Mouse (Mus musculus): Measurements from ENCODE around the gene B3gntl1. TPM values are rescaled to one million over a fixed set of nuclear protein-coding genes. Genes with fewer than 3 reads are reported as not detected.
A peak's percentile ranks its signal among the peaks of the same experiment; 100 is the strongest.

B3gntl1 gene
- polyA plus RNA-seq, 1 experiment from 2014 or later: 6.2 TPM

DNA sequence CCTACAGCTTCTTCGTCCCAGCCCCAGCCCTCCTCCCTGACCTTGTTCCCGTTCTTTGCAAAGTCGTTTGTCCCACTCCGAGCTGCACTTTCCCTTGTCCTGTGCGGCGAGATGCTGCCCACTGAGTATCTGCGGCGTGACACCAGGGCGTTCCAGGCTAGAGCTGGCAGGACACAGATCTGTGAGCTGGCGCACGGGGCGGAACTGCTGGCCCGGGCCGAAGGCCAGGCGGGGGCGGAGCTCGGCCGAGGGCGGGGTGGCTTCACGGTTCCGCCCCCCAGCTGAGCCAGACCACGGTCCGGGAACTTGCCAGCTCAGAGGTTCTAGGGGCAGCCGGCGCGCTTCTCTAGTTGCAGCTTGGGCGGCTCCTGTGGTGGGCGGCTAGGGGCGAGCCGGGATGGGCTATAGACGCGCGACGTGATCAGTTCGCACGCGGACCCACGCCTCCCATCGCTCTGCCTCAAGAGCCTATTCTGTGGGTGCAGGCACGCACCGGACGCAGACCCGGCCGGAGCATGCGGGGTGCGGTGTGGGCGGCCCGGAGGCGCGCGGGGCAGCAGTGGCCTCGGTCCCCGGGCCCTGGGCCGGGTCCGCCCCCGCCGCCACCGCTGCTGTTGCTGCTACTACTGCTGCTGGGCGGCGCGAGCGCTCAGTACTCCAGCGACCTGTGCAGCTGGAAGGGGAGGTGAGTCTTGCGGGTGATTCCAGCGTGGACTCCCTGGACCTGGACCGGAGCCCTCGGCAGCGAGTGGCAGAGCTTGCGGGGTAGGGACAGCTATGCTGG lies 29.4 kb upstream of the B3gntl1 start:
- peaks cover 46% of the 10 kb centered on the region for H3K27me3 ChIP-seq
- H3K4me3 ChIP-seq (replicated peaks): peak overlapping the region; percentile 72
- no peaks in the 10 kb centered on the region for H3K9me3 ChIP-seq
- ATAC-seq: peak; percentile 84
- H3K9ac ChIP-seq (replicated peaks): peak overlapping the region; percentile 76
- H3K4me1 ChIP-seq (replicated peaks): peaks cover 21% of the 10 kb centered on the region
- H3K36me3 ChIP-seq: no peaks in the 10 kb centered on the region
- no peak overlapping the region for H3K27ac ChIP-seq
- WGBS: under 1% methylated on average over 69 of the region's 69 CpGs
- H3K4me2 ChIP-seq (replicated peaks): peak overlapping the region; percentile 99

DNA sequence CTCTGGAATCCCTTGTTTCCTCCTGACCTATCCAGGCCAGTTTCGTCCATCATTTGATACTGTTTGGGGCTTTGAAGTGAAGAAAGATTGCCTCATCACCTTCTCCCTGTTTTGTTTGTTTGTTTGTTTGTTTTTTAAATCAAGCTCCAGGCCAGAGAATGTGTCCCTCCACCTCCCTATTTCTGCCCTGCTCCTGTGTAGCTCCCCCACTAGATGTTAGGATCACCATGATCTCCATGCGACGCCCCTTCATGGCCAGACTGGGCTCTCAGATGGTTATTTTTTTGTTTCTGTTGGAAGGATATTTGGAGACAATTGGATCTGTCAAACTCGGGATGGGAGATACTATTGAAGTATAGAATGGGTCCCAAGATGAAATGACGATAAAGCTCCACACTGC lies 28.3 kb upstream of the B3gntl1 start, which contains the start of gene Metrnl:
Gene Metrnl (plus strand): TSS at position 301 of the 400 bp plus-strand sequence.
- H3K27ac ChIP-seq: no peak within 1 kb of the TSS
- peak within 1 kb of the TSS; percentile 72 for H3K4me3 ChIP-seq (replicated peaks)
- H3K9me3 ChIP-seq: no peaks in the 10 kb centered on the region
- WGBS: 88% methylated on average over 5 of the region's 5 CpGs
- no peak for ATAC-seq
- H3K36me3 ChIP-seq: no peaks in the 10 kb centered on the region
- H3K27me3 ChIP-seq: peaks cover 46% of the 10 kb centered on the region
- H3K9ac ChIP-seq (replicated peaks): peak within 1 kb of the TSS; percentile 76
- H3K4me1 ChIP-seq (replicated peaks): peaks cover 21% of the 10 kb centered on the region
- H3K4me2 ChIP-seq (replicated peaks): peak within 1 kb of the TSS; percentile 99

DNA sequence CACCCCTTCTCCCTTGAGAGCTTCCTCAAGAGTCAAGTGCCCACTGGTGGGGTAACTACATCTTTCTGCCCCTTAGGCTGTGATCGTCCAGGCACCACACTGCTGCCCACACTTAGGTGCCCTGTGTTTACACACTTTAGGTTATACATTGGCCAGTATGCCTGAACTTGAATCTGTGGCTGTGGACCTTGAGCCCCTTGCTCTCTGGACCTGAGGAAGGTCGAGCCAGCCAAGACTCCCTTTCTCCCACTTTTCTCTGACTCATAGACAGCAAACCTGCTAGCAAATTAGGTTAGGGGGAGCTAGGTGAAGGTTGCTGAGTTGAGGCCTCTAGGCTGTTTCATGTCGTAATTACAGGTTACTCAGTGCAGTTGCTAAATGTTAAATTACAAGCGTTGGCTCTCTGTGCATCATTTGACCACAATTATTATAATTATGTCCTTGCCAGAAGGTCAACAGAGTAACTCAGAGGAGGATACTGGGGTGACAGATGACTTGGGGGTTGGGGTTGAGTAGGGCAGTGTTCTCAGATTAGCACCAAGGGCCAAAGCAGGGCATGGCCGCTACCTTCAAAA lies 25.5 kb upstream of the B3gntl1 start:
- no peaks in the 10 kb centered on the region for H3K9me3 ChIP-seq
- no peak overlapping the region for H3K9ac ChIP-seq (replicated peaks)
- peaks cover 30% of the 10 kb centered on the region for H3K27me3 ChIP-seq
- H3K4me2 ChIP-seq (replicated peaks): no peak overlapping the region
- H3K4me3 ChIP-seq (replicated peaks): no peak overlapping the region
- no peak overlapping the region for H3K27ac ChIP-seq
- H3K4me1 ChIP-seq (replicated peaks): peaks cover 16% of the 10 kb centered on the region
- ATAC-seq: no peak
- no peaks in the 10 kb centered on the region for H3K36me3 ChIP-seq
- 86% methylated on average over 5 of the region's 5 CpGs for WGBS

DNA sequence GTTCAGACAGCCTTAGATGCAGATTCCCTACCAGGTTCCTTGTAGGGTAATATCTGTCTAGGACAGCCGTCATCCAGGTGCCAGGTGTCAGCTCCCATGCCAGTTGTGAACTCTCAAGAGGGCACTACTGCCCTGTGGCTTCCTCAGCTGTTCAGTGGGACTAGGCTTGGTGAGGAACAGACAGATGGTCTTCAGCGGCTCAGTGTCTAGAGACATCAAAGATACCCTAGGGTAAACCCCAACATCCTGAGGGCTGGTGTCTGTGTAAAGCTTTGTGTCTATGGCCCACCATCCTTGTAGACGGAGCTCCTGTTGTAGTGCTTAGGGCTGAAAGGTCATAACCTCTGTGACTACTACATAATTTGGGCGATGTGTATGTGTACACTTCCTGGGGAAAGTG lies 24.3 kb upstream of the B3gntl1 start:
- H3K4me3 ChIP-seq (replicated peaks): no peak overlapping the region
- peaks cover 18% of the 10 kb centered on the region for H3K27me3 ChIP-seq
- 0 out of 2 replicates have a peak, but pooled peaks cover 7% of the 10 kb centered on the region for H3K4me1 ChIP-seq (replicated peaks)
- no peak for ATAC-seq
- no peak overlapping the region for H3K27ac ChIP-seq
- H3K36me3 ChIP-seq: no peaks in the 10 kb centered on the region
- 91% methylated on average over 4 of the region's 4 CpGs for WGBS
- no peaks in the 10 kb centered on the region for H3K9me3 ChIP-seq
- no peak overlapping the region for H3K9ac ChIP-seq (replicated peaks)
- H3K4me2 ChIP-seq (replicated peaks): no peak overlapping the region

DNA sequence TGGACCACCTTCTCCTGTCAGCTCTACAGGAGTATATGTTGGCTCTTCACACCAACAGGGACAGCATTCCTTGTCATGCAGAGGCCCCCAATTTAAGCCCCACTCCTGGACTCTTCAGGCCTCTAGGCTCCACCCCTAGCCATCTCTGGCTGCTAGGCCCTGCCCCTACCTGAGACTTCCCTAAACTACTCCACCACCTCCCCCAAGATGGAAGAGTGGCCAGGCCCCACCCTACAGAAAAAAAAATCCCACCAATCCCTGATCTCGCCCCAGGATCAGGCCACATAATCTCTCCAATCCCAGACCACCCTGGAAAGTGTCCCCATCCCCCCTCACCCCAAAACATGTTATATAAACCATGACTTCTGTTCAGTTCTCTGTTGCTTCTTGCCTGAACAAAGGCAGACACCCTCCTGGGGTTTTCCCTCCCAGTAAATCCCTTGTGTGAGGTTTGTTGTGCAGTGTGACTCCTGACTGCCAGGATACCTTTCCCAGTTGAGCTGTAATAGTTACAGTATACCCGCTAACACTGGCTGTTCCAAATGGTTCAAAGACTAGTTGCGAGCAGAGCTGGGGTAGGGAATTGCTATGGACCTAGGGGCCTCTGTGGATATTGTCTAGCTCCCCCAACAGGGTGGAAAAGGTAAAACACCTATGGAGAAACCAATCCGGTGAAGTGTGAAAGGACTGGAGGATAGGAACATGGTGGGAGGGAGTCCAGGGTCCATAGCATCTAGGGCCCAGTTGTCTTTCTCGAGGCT lies 22.5 kb upstream of the B3gntl1 start:
- no peak overlapping the region for H3K4me3 ChIP-seq (replicated peaks)
- no peak overlapping the region for H3K9ac ChIP-seq (replicated peaks)
- H3K27ac ChIP-seq: no peak overlapping the region
- 0 out of 2 replicates have a peak, but pooled peaks cover under 1% of the 10 kb centered on the region for H3K27me3 ChIP-seq
- H3K4me2 ChIP-seq (replicated peaks): no peak overlapping the region
- no peaks in the 10 kb centered on the region for H3K36me3 ChIP-seq
- no peaks in the 10 kb centered on the region for H3K9me3 ChIP-seq
- WGBS: 86% methylated on average over 5 of the region's 5 CpGs
- no peaks in the 10 kb centered on the region for H3K4me1 ChIP-seq (replicated peaks)
- ATAC-seq: no peak

DNA sequence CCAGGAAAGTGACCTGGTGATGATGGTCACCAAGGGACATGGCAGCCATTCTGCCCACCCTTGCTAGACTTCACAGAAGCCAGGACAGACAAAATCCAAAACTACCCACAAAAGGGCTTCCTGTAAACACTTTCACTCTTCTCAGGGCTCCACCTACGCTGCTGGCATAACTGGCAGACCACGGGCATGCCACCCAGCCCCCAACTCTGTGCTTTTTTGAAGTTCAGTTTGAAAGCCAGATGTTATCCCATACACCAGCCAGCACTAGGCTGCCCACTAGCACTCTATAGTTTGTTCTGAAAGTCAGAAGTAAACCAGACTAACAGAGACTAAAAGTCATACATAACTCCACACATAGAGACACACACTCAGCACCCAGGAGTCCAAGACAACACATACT lies 15.1 kb upstream of the B3gntl1 start:
- Histone ChIP-seq H3K4me2 (replicated peaks) (no peak overlapping the region), H3K4me1 (replicated peaks) (no peaks in the 10 kb centered on the region), H3K27ac (no peak overlapping the region), H3K9me3 (no peaks in the 10 kb centered on the region), H3K27me3 (no peaks in the 10 kb centered on the region), H3K36me3 (no peaks in the 10 kb centered on the region), H3K4me3 (replicated peaks) (no peak overlapping the region), H3K9ac (replicated peaks) (no peak overlapping the region)
- no peak for ATAC-seq
- 90% methylated on average over 2 of the region's 2 CpGs for WGBS

DNA sequence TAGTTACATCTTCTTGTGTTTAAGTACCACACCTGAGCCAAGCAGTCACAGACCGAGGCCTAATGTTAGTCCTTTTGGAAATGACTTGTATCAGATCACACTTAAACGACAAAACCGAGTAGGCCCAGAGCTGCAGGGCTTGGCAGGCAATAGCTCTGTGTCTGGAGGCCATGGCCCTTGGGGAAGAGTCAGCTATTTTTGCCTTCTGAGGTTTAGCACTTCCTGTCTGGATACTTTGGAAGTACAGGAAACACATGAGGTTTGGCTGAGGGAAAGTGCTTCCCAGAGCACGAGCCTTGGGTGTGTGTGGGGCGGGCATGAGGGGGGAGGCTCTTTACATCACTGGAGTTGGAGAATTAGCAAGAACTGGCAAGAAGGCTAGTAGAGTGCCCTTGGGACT lies 13.7 kb upstream of the B3gntl1 start:
- Histone ChIP-seq H3K4me3 (replicated peaks) (no peak overlapping the region), H3K4me2 (replicated peaks) (no peak overlapping the region), H3K36me3 (no peaks in the 10 kb centered on the region), H3K27ac (no peak overlapping the region), H3K9me3 (no peaks in the 10 kb centered on the region), H3K27me3 (no peaks in the 10 kb centered on the region), H3K4me1 (replicated peaks) (no peaks in the 10 kb centered on the region), H3K9ac (replicated peaks) (no peak overlapping the region)
- ATAC-seq: no peak
- 87% methylated on average over 5 of the region's 5 CpGs for WGBS

DNA sequence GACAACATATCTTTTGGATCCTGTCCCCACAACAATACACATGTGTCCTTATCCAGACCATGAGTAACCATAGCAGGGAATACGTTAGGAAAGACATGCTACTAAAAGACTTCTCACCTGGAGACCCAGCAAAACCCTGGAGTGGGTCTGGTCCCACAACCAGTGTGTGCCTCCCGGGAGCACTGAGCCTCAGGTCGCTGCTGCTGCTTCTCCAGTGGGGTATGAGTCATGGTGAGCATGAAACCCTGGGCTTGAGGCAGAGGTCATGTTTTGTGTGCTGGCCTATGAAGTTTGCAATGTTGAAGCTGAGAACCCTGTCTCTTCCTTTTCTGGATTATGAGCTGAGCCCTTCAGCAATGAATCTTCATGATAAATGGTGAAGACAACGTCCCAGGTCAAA lies 13.1 kb upstream of the B3gntl1 start:
- Histone ChIP-seq H3K4me3 (replicated peaks) (no peak overlapping the region), H3K4me2 (replicated peaks) (no peak overlapping the region), H3K27ac (no peak overlapping the region), H3K9me3 (no peaks in the 10 kb centered on the region), H3K27me3 (no peaks in the 10 kb centered on the region), H3K9ac (replicated peaks) (no peak overlapping the region), H3K36me3 (no peaks in the 10 kb centered on the region), H3K4me1 (replicated peaks) (no peaks in the 10 kb centered on the region)
- WGBS: 84% methylated on average over 4 of the region's 4 CpGs
- no peak for ATAC-seq

DNA sequence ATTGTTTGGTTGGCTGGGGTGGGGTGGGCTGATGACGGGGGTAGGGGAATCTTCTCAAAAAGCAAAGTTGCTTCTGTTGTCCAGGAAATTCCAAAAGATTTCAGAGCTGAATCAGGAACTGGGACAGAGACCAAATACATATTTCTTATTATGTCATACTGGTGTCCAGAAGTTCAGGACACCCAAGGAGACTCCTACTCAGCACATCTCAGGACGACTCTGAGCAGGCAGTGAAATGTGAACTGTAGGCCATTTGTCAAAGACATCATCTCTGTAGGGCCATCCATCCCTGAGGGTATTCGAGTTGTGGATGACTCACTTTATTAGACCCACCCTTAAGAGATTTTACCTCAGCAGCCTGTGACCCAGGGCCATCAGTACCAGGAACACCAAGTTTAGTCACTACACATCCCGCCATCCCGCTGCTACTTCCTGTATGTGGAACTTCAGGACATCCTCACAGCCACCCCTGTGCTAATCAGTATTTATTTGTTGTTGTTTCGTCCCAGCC lies 12.6 kb upstream of the B3gntl1 start:
- Histone ChIP-seq H3K9ac (replicated peaks) (no peak overlapping the region), H3K4me1 (replicated peaks) (no peaks in the 10 kb centered on the region), H3K27ac (no peak overlapping the region), H3K4me3 (replicated peaks) (no peak overlapping the region), H3K36me3 (no peaks in the 10 kb centered on the region), H3K4me2 (replicated peaks) (no peak overlapping the region), H3K27me3 (no peaks in the 10 kb centered on the region), H3K9me3 (no peaks in the 10 kb centered on the region)
- WGBS: 82% methylated on average over 6 of the region's 6 CpGs
- no peak for ATAC-seq

DNA sequence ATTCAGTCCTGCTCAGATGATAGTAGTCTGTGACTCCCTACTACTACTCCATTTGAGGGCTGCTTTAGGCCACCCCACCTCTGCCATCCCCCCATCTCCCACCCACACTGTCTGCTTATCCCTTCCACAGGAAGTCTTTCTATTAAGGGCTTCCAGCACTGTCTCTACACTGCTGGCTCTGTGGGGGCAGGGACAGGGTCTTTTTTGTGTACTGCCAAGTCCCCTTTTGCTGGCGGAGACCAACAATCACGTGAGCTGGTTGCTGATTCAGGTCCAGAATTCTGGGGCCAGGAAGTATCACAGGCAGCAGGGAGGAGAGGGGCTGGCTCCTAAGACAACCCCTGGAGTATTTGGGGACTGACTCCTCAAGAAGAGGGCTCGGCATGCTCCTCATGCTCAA lies 10.3 kb upstream of the B3gntl1 start:
- Histone ChIP-seq H3K4me2 (replicated peaks) (no peak overlapping the region), H3K36me3 (no peaks in the 10 kb centered on the region), H3K4me1 (replicated peaks) (no peaks in the 10 kb centered on the region), H3K27ac (no peak overlapping the region), H3K27me3 (no peaks in the 10 kb centered on the region), H3K9me3 (no peaks in the 10 kb centered on the region), H3K9ac (replicated peaks) (no peak overlapping the region), H3K4me3 (replicated peaks) (no peak overlapping the region)
- no peak for ATAC-seq
- WGBS: 46% methylated on average over 3 of the region's 3 CpGs

DNA sequence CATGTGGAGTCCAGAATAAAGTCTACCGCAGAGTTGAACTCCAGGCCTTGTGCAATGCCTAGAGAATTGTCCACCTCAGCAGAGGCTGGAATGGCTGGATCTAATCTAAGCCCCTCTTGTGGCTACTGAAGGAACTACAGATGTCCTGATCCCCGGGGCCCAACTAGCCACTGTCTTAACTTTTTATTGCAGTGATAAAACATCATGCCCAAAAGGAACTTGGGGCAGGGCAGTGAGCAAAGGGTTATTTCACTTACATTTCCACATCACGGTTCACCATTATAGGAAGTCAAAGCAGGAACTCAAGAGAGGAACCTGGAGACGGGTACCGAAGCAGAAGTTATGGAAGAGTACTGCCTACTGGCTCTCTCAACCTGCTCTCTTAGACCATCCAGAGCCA lies 7.8 kb upstream of the B3gntl1 start:
- ATAC-seq: no peak
- Histone ChIP-seq H3K27ac (no peak overlapping the region), H3K4me1 (replicated peaks) (no peaks in the 10 kb centered on the region), H3K9me3 (no peaks in the 10 kb centered on the region), H3K9ac (replicated peaks) (no peak overlapping the region), H3K27me3 (no peaks in the 10 kb centered on the region), H3K4me3 (replicated peaks) (no peak overlapping the region), H3K4me2 (replicated peaks) (no peak overlapping the region), H3K36me3 (no peaks in the 10 kb centered on the region)
- WGBS: 82% methylated on average over 5 of the region's 5 CpGs

DNA sequence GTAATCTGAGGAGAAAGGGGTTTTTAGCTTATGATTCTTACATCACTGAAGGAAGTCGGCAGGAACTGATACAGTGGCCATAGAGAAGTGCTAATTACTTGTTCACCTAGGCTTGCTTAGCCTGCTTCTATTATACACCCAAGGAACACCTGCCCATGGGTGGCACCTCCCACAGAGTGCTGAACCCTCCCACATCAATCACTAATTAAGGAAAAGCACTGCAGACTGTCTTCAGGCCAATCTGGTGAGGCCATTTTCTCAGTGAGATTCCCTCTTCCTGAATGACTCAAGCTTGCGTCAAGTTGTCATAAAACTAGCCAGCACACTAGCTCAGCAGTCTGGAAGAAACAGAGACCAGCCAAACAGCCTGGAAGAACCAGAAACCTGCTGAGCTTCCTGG lies 6.6 kb upstream of the B3gntl1 start:
- ATAC-seq: no peak
- no peak overlapping the region for H3K9ac ChIP-seq (replicated peaks)
- H3K4me3 ChIP-seq (replicated peaks): no peak overlapping the region
- WGBS: 94% methylated on average over 2 of the region's 2 CpGs
- H3K36me3 ChIP-seq: no peaks in the 10 kb centered on the region
- H3K4me2 ChIP-seq (replicated peaks): no peak overlapping the region
- H3K4me1 ChIP-seq (replicated peaks): no peaks in the 10 kb centered on the region
- H3K9me3 ChIP-seq: no peaks in the 10 kb centered on the region
- H3K27me3 ChIP-seq: no peaks in the 10 kb centered on the region
- no peak overlapping the region for H3K27ac ChIP-seq
